In genomic region chr4:53104634-53105033, GRCm38 (mm10) we compare ENCODE assay signal across 26 mouse cellular contexts. TPM values are rescaled to one million over a fixed set of nuclear protein-coding genes. Genes with fewer than 3 reads are reported as not detected.
DNase-seq lines count a peak whose midpoint lies in the region; ATAC-seq lines count a peak whose summit lies in the region.
"Had no signal": no experiment of that assay in that cellular context is flagged by ENCODE, and none has a peak within 500 bp of the region (broad histone marks: within the 10 kb centered on the region; RNA-seq: fewer than 3 reads in every experiment).

No protein-coding gene starts in this region.

- no peaks in the 10 kb centered on the region for H3K9me3 ChIP-seq in heart, embryonic 11.5 days (replicated peaks; ENCODE audit: control insufficient read depth, low read length)
- no peaks in the 10 kb centered on the region for H3K9me3 ChIP-seq in hindbrain, embryonic 11.5 days (ENCODE audit: control insufficient read depth, low read length)
- H3K9me3 ChIP-seq: forebrain, embryonic 10.5 days; forebrain, embryonic 13.5 days; G1E; heart, embryonic 13.5 days; hindbrain, embryonic 13.5 days; intestine, embryonic 15.5 days had no signal

- H3K9ac ChIP-seq in heart, embryonic 11.5 days (ENCODE audit: low read depth, low read length), result no peak overlapping the region
- H3K9ac ChIP-seq in hindbrain, embryonic 11.5 days (ENCODE audit: low read depth, low read length), result no peak overlapping the region
- H3K9ac ChIP-seq: forebrain, embryonic 13.5 days; heart, embryonic 13.5 days; hindbrain, embryonic 13.5 days; intestine, embryonic 15.5 days had no signal

- WGBS in heart, embryonic 11.5 days (ENCODE audit: insufficient replicate concordance), result 92% methylated on average over 3 of the region's 3 CpGs
- WGBS in hindbrain, embryonic 11.5 days, result 91% methylated on average over 3 of the region's 3 CpGs

- no peaks in the 10 kb centered on the region for H3K27me3 ChIP-seq in heart, embryonic 11.5 days (ENCODE audit: control insufficient read depth, insufficient read depth, low read length)
- H3K27me3 ChIP-seq in hindbrain, embryonic 11.5 days (ENCODE audit: control insufficient read depth, insufficient read depth, low read length), result no peaks in the 10 kb centered on the region
- H3K27me3 ChIP-seq: CH12.LX; forebrain, embryonic 13.5 days; heart, embryonic 13.5 days; hindbrain, embryonic 13.5 days; intestine, embryonic 15.5 days; Patski had no signal

- H3K4me2 ChIP-seq in heart, embryonic 11.5 days, result no peak overlapping the region
- no peak overlapping the region for H3K4me2 ChIP-seq in hindbrain, embryonic 11.5 days (replicated peaks; ENCODE audit: low read depth, low read length)
- H3K4me2 ChIP-seq: forebrain, embryonic 13.5 days; heart, embryonic 13.5 days; hindbrain, embryonic 13.5 days; intestine, embryonic 15.5 days had no signal

- no peak overlapping the region for H3K27ac ChIP-seq in heart, embryonic 11.5 days (ENCODE audit: low read depth, low read length)
- peak overlapping the region; percentile 69 for H3K27ac ChIP-seq in brown adipose tissue, adult 24 weeks (replicated peaks; ENCODE audit: low read depth, low read length)
- no peak overlapping the region for H3K27ac ChIP-seq in hindbrain, embryonic 11.5 days (ENCODE audit: low read depth, low read length)
- H3K27ac ChIP-seq: forebrain, embryonic 10.5 days; forebrain, embryonic 13.5 days; heart, embryonic 13.5 days; hindbrain, embryonic 13.5 days; intestine, embryonic 15.5 days had no signal

- no peak for ATAC-seq in heart, embryonic 11.5 days (replicated peaks; ENCODE audit: insufficient number of reproducible peaks, low FRiP score, low TSS enrichment)
- no peak for ATAC-seq in hindbrain, embryonic 11.5 days (ENCODE audit: low FRiP score)
- ATAC-seq: forebrain, embryonic 13.5 days; forebrain, embryonic 16.5 days; hindbrain, embryonic 16.5 days; intestine, embryonic 15.5 days; Patski had no signal

- no peaks in the 10 kb centered on the region for H3K36me3 ChIP-seq in heart, embryonic 11.5 days (ENCODE audit: control insufficient read depth, insufficient read depth, low read length)
- no peaks in the 10 kb centered on the region for H3K36me3 ChIP-seq in hindbrain, embryonic 11.5 days (ENCODE audit: control insufficient read depth, insufficient read depth, low read length)
- H3K36me3 ChIP-seq: forebrain, embryonic 10.5 days; heart, embryonic 13.5 days; hindbrain, embryonic 13.5 days; intestine, embryonic 15.5 days had no signal

- H3K4me1 ChIP-seq in heart, embryonic 11.5 days (ENCODE audit: control insufficient read depth, insufficient read depth, low read length), result peaks cover 2% of the 10 kb centered on the region; the same call in 1 of the 2 replicates
- H3K4me1 ChIP-seq in brown adipose tissue, adult 24 weeks (ENCODE audit: control insufficient read depth, insufficient read depth, insufficient read length, low read length), result peaks cover 21% of the 10 kb centered on the region
- H3K4me1 ChIP-seq in hindbrain, embryonic 11.5 days (replicated peaks; ENCODE audit: control insufficient read depth, insufficient read depth, low read length), result no peaks in the 10 kb centered on the region
- H3K4me1 ChIP-seq: forebrain, embryonic 13.5 days; intestine, embryonic 15.5 days had no signal

- no peak overlapping the region for H3K4me3 ChIP-seq in heart, embryonic 11.5 days (ENCODE audit: low read depth, low read length)
- no peak overlapping the region for H3K4me3 ChIP-seq in brown adipose tissue, adult 24 weeks (ENCODE audit: insufficient read depth, low read depth, low read length)
- H3K4me3 ChIP-seq in hindbrain, embryonic 11.5 days (ENCODE audit: low read depth, low read length), result no peak overlapping the region
- H3K4me3 ChIP-seq: forebrain, embryonic 10.5 days; forebrain, embryonic 13.5 days; heart, embryonic 13.5 days; hindbrain, embryonic 13.5 days; intestine, embryonic 15.5 days had no signal

- DNase-seq in gastrocnemius, adult 18-20 months (ENCODE audit: low spot score), result peak; percentile 56
- no peak for DNase-seq in gastrocnemius, postnatal 36 days
- DNase-seq in heart, adult 18-20 months, result peak; percentile 39 to 56
- peak; percentile 27 for DNase-seq in lung, postnatal 10 days
- no peak for DNase-seq in lung, postnatal 25 days (ENCODE audit: low spot score)
- no peak for DNase-seq in hindbrain, embryonic 11.5 days (ENCODE audit: low spot score)
- DNase-seq: adrenal gland, adult 2 months; adrenal gland, postnatal 14 days; B cell, adult 2 months; cerebellum, adult 18-20 months; cerebellum, adult 9-10 months; cerebellum, postnatal 14 days; gastrocnemius, postnatal 25 days; kidney, adult 11 months had no signal

- intact Hi-C loops in gastrocnemius, postnatal 36 days (cut with DNase I), result no loop called here

RNA-seq across cellular contexts. Expression of gene Abca1, which starts 55.1 kb away (rescaled TPM):
- total RNA-seq in gastrocnemius, adult 18-20 months (2021), result 1 to 10 TPM; 7.1 to 7.4 TPM
- 1 to 10 TPM; 6.3 to 7.2 TPM for total RNA-seq in gastrocnemius, postnatal 36 days (2021)
- total RNA-seq in heart, adult 18-20 months (2021), result 10 to 100 TPM; 15.8 to 17.9 TPM
- polyA plus RNA-seq in heart, embryonic 11.5 days (2014; fragmentation: Nextera tagmentation; extraction: Ambion mirVana), result 2.5 and 2.8 TPM in 2 replicates
- 21.5 and 22.3 TPM in 2 replicates for polyA plus RNA-seq in brown adipose tissue, adult 24 weeks (2012; ENCODE audit: insufficient read depth, insufficient read length, missing spikeins)
- 6.1 and 7.5 TPM in 2 replicates for polyA plus RNA-seq in hindbrain, embryonic 11.5 days (2014; fragmentation: Nextera tagmentation; extraction: Ambion mirVana)

Comparison
In these comparisons a context has a peak if more than half of its experiments do, and no peak if none do; other contexts are left out.
1. DNase-seq: peak in gastrocnemius, adult 18-20 months (single experiment), heart, adult 18-20 months (2 of 2) and lung, postnatal 10 days (single experiment); none in gastrocnemius, postnatal 36 days (0 of 2), lung, postnatal 25 days (single experiment) and hindbrain, embryonic 11.5 days (single experiment).